Mouse (Mus musculus) embryonic facial prominence, embryonic 13.5 days (tissue): ENCODE data around the gene Sfswap. TPM values are rescaled to one million over a fixed set of nuclear protein-coding genes. Genes with fewer than 3 reads are reported as not detected.
"Not testable (repeated sequence)": the region's sequence is repeated elsewhere in the genome, so short reads cannot be mapped to it uniquely, and the experiment has no call there.

ENCODE experiments used
- ATAC-seq: fragments of 200-750 bp; cut with Nextera tagmentation; 2 replicates; pipeline ENCODE4 v1.8.0; 2017; ENCODE audit warnings: low read depth; ENCODE audit not compliant: insufficient number of reproducible peaks, insufficient read depth, low FRiP score, low TSS enrichment
- H3K27ac ChIP-seq: fragments of 300-500 bp; sonication (generic); 2 replicates; pipeline ENCODE4 v1.5.1; 2015; ENCODE audit warnings: moderate library complexity, mild to moderate bottlenecking, inconsistent platforms
- H3K27me3 ChIP-seq: fragments of 300-500 bp; sonication (generic); 2 replicates; pipeline ENCODE4 v1.6.1; 2015; ENCODE audit warnings: mild to moderate bottlenecking, inconsistent platforms
- H3K36me3 ChIP-seq: fragments of 300-500 bp; sonication (generic); 2 replicates; pipeline ENCODE4 v1.6.1; 2015; ENCODE audit warnings: mild to moderate bottlenecking, inconsistent platforms
- H3K4me1 ChIP-seq: fragments of 300-500 bp; sonication (generic); 2 replicates; pipeline ENCODE4 v1.6.1; 2015; ENCODE audit warnings: inconsistent platforms
- H3K4me2 ChIP-seq: fragments of 300-500 bp; sonication (generic); 2 replicates; pipeline ENCODE4 v1.6.1; 2015; ENCODE audit warnings: moderate library complexity, mild to moderate bottlenecking, inconsistent platforms
- H3K4me3 ChIP-seq: fragments of 300-500 bp; sonication (generic); 2 replicates; pipeline ENCODE4 v1.5.1; 2015; ENCODE audit warnings: mild to moderate bottlenecking, inconsistent platforms
- H3K9ac ChIP-seq: fragments of 300-500 bp; sonication (generic); 2 replicates; pipeline ENCODE4 v1.6.1; 2015; ENCODE audit warnings: mild to moderate bottlenecking, inconsistent platforms
- H3K9me3 ChIP-seq: fragments of 300-500 bp; sonication (generic); 2 replicates; pipeline ENCODE4 v1.6.1; 2016; ENCODE audit warnings: inconsistent platforms
- WGBS: fragments of 180-500 bp; shearing (Covaris S2); methylation state at CpG from one replicate; pipeline ENCODE4 v1.1.7; 2015; ENCODE audit warnings: mixed read lengths; 5-methylcytosine and 5-hydroxymethylcytosine counted together
- polyA plus RNA-seq: library from polyadenylated mRNA; unstranded; fragments of >200 nt; fragmentation: Nextera tagmentation; extraction: Ambion mirVana; gene quantifications from 2 replicates; pipeline ENCODE4 v1.2.1, GENCODE M21; 2015

Gene Sfswap
- polyA plus RNA-seq, 1 experiment from 2014 or later, result 66.3 TPM

DNA sequence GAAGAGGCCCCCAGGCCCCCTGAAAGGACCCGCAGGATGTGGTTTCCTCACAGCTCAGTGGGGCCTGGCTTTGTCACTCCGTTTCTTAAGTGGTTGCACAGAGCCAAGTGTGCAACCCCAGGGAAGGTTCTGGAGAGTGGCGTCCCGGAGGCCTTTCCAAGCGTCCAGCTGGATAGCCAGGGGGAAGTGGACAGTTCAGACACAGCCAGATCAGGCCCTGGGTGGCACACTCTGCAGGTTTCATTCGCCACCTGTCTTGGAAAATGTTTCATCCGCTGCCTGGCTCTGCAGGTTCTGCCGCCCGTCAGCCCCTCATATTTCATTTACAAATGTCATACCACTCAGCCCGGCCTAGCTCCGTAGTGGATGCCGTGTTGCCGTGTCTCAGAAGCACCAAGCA is 85.5 kb downstream of the Sfswap start:
- Histone ChIP-seq H3K9me3 (no peaks in the 10 kb centered on the region), H3K4me1 (peaks cover 30% of the 10 kb centered on the region), H3K36me3 (no peaks in the 10 kb centered on the region), H3K9ac (peak overlapping the region; percentile 53), H3K27ac (no peak overlapping the region), H3K4me2 (peak overlapping the region; percentile 100), H3K4me3 (peak overlapping the region; percentile 66), H3K27me3 (peaks cover 65% of the 10 kb centered on the region)
- 47% methylated on average over 13 of the region's 13 CpGs for WGBS
- no peak for ATAC-seq

DNA sequence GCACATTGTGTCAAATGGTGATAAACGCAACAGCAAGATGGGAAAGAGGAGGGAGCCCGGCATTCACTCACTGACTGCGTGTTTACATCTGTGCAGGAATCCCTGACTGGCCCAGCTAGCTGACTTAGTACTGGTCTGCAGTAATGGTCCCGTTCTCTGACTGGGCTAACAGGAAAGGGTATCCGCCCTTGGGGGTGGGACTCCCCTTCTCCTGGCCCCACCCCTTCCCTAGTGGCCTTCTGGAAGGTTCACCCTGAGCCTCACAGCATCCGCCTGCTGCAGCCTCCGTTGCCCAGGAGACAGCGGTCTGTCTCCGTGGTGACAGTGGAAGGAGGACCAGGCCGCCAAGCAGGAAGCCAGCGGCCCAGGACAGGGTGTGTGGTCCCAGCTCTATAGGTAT is 89.9 kb downstream of the Sfswap start:
- H3K9me3 ChIP-seq, result no peaks in the 10 kb centered on the region
- ATAC-seq, result no peak
- H3K4me2 ChIP-seq, result no peak overlapping the region
- no peak overlapping the region for H3K9ac ChIP-seq
- H3K4me1 ChIP-seq, result peaks cover 17% of the 10 kb centered on the region
- H3K27ac ChIP-seq, result no peak overlapping the region
- no peaks in the 10 kb centered on the region for H3K36me3 ChIP-seq
- H3K27me3 ChIP-seq, result peaks cover 31% of the 10 kb centered on the region
- WGBS, result 11% methylated on average over 11 of the region's 11 CpGs
- no peak overlapping the region for H3K4me3 ChIP-seq

DNA sequence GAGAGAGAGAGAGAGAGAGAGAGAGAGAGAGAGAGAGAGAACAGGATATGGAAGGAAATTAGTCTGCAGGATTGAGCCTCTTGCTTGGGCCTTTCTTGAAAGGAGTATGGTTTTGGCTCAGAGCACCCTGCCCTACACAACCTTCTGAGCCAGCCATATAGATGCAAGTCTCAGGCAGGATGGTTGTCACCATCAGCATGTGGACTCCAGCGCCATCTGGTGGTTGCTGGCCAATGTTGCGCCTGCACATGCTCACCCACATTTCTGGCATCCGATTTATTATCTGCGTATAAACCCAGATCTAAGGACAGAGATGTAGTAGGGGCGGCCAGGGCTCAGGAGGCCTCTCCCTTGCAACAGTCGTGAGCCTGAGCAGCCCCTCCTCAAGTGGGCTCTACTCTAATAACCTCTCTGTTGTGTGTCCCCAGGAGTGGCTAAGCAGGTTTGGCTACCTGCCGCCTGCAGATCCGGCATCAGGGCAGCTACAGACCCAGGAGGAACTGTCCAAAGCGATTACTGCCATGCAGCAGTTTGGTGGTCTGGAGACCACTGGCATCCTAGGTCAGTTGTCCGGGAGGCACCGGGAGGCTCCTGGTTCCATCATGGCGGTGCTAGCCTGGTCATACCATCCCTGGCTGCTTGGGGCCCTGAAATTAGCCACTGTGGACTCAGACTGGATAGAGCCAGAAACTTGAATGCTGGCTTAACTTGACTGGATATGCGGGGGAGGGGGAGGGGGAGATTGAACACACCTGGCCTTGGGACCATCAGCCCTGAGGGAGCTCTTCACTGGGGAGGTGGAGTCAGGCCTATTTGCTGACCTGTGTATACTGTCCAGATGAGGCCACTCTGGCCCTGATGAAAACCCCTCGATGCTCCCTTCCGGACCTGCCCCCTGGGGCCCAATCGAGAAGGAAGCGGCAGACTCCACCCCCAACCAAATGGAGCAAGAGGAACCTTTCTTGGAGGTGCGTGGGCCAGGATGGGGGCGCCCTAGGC is 93.4 kb downstream of the Sfswap start:
- Histone ChIP-seq H3K4me1 (peaks cover 9% of the 10 kb centered on the region; the same call in 1 of the 2 replicates), H3K27me3 (peaks cover 14% of the 10 kb centered on the region), H3K27ac (no peak overlapping the region), H3K9ac (no peak overlapping the region), H3K4me3 (no peak overlapping the region), H3K9me3 (peaks cover 5% of the 10 kb centered on the region), H3K4me2 (no peak overlapping the region), H3K36me3 (0 out of 2 replicates have a peak, but pooled peaks cover 9% of the 10 kb centered on the region)
- no peak for ATAC-seq
- 33% methylated on average over 19 of the region's 19 CpGs for WGBS

DNA sequence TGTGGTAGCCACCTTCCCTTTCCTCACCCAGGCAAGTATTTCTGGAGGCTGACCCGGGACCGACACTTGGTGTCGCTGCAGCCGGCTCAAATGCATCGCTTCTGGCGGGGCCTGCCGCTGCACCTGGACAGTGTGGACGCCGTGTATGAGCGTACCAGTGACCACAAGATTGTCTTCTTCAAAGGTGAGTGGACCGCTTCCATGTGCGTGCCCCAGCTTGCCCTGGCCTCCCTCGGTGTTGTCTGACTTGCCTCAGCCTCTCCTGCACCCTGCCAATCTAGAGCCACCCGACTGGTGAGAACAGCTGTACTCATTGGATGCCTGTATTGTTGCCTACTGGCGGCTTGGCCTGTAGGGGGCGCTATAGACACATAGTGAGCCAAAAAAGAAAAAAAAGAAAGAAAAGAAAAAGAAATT is 101.1 kb downstream of the Sfswap start:
- H3K4me1 ChIP-seq, result no peaks in the 10 kb centered on the region
- H3K4me2 ChIP-seq, result no peak overlapping the region
- no peaks in the 10 kb centered on the region for H3K27me3 ChIP-seq
- peaks cover 10% of the 10 kb centered on the region; the same call in 1 of the 2 replicates for H3K36me3 ChIP-seq
- no peak overlapping the region for H3K4me3 ChIP-seq
- H3K9me3 ChIP-seq, result peaks cover 5% of the 10 kb centered on the region
- H3K27ac ChIP-seq, result no peak overlapping the region
- no peak overlapping the region for H3K9ac ChIP-seq
- 31% methylated on average over 16 of the region's 16 CpGs for WGBS
- no peak for ATAC-seq

DNA sequence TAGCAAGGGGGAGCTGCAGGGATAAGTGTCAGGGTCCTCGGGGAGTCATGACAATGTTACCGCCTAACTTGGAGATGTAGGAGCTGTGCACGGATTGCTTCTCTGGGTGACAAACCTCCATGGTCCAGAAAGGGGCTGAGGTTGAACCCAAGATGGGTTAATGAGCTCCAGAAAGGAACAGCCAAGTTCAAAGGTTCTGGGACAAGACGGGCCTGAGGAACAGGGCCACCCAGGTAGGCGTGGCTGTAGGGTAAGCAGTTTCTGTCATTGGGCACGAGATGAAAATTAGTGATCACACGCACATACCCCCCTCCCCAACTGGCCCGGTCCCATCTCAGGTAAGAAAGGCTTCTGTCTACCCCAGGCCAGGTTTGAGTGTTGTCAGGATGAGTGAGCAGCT is 106.5 kb downstream of the Sfswap start:
- H3K4me2 ChIP-seq, result no peak overlapping the region
- no peaks in the 10 kb centered on the region for H3K4me1 ChIP-seq
- H3K27me3 ChIP-seq, result no peaks in the 10 kb centered on the region
- no peak overlapping the region for H3K9ac ChIP-seq
- H3K4me3 ChIP-seq, result no peak overlapping the region
- no peaks in the 10 kb centered on the region for H3K9me3 ChIP-seq
- ATAC-seq, result no peak
- 74% methylated on average over 8 of the region's 8 CpGs for WGBS
- peaks cover 5% of the 10 kb centered on the region; the same call in 1 of the 2 replicates for H3K36me3 ChIP-seq
- no peak overlapping the region for H3K27ac ChIP-seq

DNA sequence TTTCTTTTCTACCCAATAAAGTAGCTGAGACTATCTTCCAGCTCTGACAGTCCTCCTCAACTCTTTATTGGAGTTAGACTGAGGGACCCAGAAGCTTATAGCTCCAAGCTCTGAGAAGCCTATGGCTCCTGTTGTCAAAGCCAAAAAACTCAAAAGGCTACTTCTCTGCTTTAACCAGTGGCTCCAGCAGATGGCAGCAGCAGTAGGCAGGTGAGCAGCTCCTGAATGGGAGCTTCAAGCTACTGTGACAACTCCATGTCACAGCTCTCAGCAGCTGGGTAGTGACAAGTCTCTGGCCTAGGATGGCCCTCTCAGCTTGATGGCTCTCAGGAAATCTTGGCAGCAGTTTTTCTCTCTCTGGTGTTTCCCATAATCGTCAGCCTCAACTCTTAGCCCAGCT is 110.0 kb downstream of the Sfswap start:
- no peak for ATAC-seq
- Histone ChIP-seq H3K27me3 (no peaks in the 10 kb centered on the region), H3K9me3 (no peaks in the 10 kb centered on the region), H3K27ac (no peak overlapping the region), H3K4me1 (no peaks in the 10 kb centered on the region), H3K9ac (no peak overlapping the region), H3K36me3 (no peaks in the 10 kb centered on the region; the same call in 1 of the 2 replicates), H3K4me2 (no peak overlapping the region), H3K4me3 (no peak overlapping the region)
- 17% methylated on average over 1 of the region's 1 CpGs for WGBS

DNA sequence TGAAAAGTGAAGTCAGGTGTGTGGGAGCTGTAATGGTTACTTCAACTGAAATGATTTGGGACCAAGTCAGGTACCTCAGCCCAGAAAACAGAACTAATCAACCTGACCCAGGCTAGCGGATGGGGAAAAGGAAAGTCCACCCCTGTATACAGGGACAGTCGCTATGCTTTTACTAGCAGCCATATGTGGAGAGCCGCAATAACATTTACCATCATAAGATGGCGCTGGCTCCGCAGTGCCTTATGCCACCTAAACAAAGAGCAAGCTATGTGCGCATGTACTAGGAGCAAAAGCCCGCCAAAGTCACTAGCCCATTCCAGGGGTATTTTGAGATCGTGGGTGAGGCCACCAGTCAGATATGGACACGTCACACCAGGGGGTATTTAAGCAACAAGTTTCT is 119.6 kb downstream of the Sfswap start:
- not testable (repeated sequence) for H3K4me2 ChIP-seq, H3K9ac ChIP-seq, H3K4me1 ChIP-seq, H3K36me3 ChIP-seq, H3K27ac ChIP-seq, H3K4me3 ChIP-seq, H3K27me3 ChIP-seq, H3K9me3 ChIP-seq, ATAC-seq
- WGBS, result 56% methylated on average over 9 of the region's 9 CpGs

Other genes with a start within 250 kb of the Sfswap start
- gene Mmp17, start 82.9 kb downstream of the Sfswap start, polyA plus RNA-seq, result 3.6 and 3.9 TPM in 2 replicates
- gene Zfp11, start 168.9 kb downstream of the Sfswap start, polyA plus RNA-seq, result 6.0 and 7.5 TPM in 2 replicates
- not detected in 2 replicates for gene Sept14, start 207.3 kb downstream of the Sfswap start, polyA plus RNA-seq
- gene Mrps17, start 214.3 kb downstream of the Sfswap start, polyA plus RNA-seq, result 205 and 223 TPM in 2 replicates
- gene Nipsnap2, start 223.8 kb downstream of the Sfswap start, polyA plus RNA-seq, result 112 and 113 TPM in 2 replicates